Mouse (Mus musculus) lung, postnatal 0 days (tissue): ENCODE results near the gene Spatc1l.

Experiments used
- CTCF ChIP-seq: IDR thresholded peaks from 2 replicates; pipeline ENCODE4 v1.5.1; 2016; ENCODE audit warnings: antibody characterized with exemption, mild to moderate bottlenecking
- EP300 ChIP-seq: IDR thresholded peaks from 2 replicates; pipeline ENCODE4 v1.6.1; 2016; ENCODE audit warnings: antibody characterized with exemption, mild to moderate bottlenecking, control low read depth

- TF ChIP-seq CTCF (peak; percentile 91), EP300 (no peak)
These were observed 49.0 kb upstream of the Spatc1l start for GRCm38 (mm10) chr10:76512965-76513583.
